Mouse (Mus musculus) retina, postnatal 7 days (tissue): ENCODE measurements around the gene Tmed10.

Source experiments
- DNase-seq: peaks from one replicate; pipeline ENCODE4 v3.0.0-alpha.2; 2012; ENCODE audit warnings: low read depth, low spot score

Tmed10 gene

DNA sequence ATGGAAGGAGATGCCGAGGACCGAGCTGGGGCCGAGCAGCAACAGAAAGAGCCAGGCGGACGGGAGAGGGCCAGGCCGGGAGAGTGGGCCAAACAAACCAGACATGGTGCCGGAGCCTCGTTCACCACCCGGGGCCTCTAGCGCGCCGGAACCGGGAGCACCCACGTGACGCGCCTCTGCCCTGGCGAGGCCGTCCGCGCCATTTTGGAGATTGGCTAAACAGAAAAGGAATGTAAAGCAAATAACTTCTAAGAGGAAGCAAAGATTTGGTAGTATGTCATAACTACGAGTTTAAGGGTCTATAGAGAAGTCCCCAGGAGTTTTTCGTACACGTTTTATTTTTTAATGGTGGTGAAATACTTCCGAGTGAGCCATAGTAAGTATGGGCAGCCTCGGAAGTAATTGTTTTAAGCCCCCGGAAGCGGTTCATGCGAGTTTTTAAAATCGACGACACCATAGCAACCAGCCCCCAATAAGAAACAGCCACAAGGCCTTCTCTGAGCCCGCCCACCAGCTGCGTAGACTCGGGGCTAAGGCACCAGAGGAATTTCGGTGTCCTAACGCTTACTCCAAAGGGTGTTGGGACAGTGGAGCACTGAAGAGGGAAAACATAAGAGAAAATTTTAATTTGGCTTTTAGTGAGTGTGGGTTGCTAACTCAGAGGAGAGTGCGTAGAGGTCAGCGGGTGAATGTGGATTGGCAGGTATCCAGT lies at the start of gene Tmed10:
Gene Tmed10 (minus strand): TSS at position 287 of the 712 bp plus-strand sequence.
- DNase-seq: peak; percentile 84

DNA sequence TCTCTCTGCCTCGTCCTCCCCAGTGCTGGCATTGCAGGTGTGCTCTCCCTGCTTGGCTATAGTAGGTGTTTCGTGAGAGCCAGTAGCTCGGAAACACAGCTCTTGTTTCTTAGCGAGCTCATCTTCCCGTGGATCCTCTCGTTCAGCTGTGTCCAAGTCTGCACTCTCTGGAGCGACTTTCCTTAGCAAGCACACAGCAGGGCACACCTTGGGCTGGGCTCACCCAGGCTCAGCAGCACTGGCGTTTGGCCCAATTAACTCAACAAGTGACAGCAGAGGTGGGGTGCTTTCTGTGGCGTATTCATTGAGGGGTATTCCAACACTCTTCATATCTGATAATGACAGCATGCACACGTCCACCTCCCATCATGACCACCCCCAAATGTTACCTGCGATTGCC lies 48.6 kb upstream of the Tmed10 start:
- no peak for DNase-seq

DNA sequence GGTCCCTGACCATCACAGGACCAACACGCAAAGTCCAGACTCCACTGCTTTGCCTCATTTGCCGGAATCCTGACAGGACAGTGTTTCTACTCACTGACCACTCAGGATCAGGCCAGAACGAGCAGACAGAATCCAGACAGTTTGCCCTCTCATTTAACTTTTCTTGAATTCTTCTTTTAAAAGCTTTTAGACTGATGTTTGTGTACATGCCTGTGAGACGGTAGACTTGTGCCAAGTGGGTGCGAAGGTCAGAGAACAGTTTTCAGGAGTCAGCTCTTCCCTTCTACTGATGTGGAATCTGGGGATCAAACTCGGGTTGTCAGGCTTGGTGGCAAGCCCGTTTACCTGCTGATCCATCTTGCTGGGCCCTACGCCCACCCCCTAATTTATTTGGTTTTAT lies 47.9 kb upstream of the Tmed10 start:
- DNase-seq: no peak

DNA sequence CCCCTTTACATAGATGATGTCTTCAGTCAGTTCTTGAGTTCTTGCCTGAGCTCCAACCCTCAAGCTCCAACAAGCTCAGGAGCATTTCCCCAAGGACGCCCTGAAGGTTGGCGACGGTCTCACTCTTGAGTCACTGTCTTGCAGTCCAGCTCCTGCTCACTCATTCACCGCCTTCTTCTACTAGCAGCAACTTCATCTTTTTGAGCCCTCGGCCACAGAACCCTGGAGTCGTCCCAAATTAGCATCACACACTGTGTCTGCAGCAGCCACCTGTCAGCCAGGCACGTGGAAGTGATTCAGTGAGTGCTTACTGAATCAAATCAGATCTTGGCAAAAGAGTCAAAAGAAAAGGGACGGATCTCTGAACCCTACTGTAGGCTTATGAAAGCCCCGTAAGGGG lies 46.3 kb upstream of the Tmed10 start:
- DNase-seq: no peak

DNA sequence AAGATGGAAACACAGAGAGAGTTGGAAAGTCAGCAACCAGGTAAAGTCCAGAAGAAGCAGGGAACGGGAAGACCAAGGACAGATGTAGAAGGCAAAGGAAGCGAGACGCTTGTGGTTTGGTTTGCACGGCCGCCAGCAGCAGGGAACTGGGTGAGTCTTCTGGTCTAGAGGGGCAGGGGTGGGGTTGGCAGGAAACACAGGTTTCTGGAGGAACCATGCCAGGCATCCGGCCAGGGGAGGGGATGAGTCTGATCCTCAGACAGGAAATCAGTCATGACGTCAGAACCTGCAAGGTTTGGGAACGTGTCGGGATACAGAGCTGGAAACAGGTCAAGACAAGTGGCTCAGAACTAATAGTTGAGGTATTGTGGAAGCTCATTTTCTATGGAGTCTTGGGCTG lies 43.2 kb upstream of the Tmed10 start:
- no peak for DNase-seq

DNA sequence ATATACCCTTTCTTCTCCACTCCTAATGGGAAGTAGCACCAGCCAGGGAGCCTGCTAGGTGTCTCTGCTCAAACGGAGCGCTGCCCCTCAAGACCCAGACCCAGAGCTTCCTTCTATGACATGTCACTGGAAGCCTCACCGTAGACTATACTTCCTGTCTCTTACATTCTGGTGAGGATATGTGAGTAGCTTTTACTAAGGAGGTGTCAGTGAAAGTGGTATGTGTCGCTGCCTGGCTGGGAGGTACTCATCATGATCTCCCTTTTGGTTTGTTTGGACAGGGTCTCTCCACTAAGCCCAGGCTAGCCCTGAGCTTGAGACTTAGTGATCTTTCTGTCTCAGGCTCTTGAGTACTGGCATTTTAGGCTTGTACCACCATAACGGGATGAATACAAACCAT lies 41.7 kb upstream of the Tmed10 start:
- DNase-seq: no peak

DNA sequence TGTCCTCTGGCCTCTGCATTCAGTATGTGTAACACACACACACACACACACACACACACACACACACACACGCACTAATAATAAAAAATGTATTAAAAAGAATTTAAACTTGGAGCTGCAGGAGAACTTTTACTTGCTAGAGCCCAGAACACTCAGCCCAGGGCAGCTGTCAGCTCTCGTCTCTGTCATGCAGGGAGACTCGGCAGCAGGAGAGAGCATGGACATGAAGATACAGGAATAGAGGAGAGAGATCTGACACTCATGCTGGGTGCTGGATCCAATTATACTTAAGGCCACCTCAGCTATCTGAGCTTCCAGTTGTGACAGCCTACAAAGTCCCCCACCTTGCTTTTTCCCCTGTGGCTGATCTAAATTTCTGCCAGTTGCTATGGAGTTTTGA lies 41.2 kb upstream of the Tmed10 start:
- no peak for DNase-seq

DNA sequence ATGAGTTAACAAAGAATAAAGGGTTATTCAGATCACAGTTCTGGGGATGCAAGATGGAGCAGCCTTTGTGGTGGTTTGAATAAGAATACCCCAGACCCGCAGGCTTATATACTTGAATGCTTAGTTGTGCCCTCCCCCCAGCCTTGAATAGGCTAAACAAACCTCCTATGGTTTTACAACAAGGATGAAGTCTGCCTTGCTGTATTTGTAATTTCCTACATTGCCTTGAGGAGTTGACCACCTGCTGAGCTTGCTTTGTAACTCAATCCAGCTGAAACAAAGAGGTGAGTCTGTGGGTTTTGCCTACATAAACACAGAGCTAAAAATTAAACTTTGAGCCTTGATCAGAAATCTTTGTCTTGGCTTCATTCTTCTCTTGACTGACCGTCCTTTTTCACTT lies 36.5 kb upstream of the Tmed10 start:
- no peak for DNase-seq

DNA sequence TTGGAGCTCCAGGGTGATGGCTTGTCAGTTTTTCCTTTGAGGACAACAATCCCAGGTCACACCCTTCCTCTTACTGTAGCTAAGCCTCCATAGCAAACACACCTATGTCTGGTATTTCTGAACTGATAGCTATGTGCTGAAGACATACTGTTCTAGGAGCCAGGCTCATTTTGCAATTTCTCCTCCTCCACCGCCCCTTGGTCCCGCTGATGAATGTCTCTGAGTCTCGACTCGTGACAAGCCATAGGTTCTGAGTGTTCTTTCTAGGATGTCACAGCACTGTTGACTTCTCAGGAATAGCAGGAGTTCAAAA lies 23.3 kb upstream of the Tmed10 start:
- DNase-seq: no peak

DNA sequence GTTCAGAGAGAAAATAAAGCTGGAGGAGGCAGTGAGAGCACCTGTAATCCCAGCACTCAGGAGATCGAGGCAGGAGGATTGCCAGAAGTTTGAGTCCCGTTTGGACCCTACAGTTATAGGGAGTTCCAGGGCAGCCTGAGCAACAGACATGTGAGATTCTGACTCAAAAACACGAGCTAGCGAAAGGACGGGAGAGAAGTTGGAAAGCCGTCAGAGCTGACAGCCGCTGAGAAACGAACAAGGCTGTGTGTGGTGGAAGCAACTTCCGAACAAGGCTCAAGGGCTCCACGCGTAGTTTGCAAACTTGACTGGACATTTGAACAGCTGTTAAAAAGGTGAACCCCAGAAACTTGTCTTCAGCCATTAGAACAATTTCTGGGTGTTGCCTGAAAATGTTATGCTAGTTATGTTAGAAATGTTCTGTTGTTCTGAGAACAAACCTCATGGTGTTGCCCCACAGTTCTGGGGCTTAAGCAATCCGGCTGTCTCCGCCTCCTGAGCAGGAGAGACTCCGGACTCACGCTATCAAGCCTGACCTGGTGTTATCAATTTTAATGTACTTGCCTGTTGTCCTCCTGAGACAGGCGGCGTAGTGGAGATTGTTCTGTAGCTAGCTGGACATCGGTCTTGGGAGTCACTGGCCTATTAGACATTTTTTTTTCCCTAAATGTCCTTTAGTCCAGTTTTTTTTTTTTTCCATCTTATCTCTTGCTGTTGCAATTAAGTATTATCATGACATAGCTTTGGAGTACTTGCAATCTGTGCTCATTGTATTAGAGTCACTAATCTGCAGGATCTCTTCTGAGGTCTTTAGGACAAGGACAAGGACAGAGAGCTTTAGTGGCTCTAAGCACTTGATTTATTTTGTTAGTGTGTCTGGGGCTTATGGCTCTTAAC lies 22.7 kb upstream of the Tmed10 start:
- peak; percentile 20 for DNase-seq

DNA sequence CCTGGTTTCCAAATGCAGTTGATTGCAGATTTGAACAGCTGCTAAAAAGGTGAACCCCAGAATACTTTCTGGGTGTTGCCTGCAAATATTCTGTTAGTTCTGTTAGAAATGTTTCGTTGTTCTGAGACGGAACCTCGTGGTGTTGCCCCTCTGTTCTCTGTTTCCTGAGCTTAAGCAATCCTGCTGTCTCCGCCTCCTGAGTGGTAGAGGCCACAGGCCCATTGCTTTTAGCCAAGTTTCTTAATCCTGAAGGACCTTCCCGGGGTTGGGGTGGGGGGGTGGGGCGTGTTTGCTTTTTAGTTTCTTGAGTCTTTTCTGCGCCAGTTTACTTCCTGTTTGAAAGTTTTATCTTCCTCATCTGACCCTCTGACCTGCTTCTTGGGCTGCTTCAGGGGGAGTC lies 19.3 kb upstream of the Tmed10 start:
- no peak for DNase-seq

DNA sequence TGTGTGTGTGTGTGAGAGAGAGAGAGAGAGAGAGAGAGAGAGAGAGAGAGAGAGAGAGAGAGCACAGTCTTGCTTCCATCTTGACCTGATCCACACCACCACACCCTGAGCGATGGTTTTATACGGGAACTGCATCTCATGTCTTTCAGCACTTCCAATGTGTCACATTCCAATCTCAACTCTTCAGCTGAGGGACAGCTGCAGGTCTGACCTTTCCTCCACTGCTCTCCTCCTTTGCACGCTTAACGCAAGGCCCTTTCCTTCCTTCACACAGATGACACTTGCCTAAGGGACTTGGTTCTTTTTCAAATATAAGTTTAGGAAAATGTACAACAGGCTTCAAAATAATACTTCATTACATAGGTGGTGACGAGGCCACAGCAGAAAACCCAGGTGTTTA lies 18.9 kb upstream of the Tmed10 start:
- DNase-seq: no peak

DNA sequence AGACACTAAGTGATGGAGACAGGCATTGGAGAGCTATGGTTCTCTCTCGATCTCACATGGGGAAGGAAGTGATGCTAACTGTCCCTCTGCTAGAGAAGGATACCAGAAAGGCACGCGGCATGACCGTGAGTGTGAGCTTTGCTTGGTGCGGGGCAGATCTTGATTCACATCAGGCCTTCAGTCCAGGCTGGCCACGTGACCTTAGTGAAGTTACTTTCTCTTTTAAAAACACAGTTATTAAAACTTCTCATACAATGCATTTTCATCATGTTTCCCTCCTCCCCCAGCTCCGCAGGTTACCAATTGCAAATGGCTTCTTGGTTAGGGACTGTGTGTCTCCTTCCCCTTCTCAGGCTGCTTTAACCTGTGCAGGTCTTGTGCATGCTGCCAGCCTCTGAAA lies 16.5 kb upstream of the Tmed10 start:
- no peak for DNase-seq

DNA sequence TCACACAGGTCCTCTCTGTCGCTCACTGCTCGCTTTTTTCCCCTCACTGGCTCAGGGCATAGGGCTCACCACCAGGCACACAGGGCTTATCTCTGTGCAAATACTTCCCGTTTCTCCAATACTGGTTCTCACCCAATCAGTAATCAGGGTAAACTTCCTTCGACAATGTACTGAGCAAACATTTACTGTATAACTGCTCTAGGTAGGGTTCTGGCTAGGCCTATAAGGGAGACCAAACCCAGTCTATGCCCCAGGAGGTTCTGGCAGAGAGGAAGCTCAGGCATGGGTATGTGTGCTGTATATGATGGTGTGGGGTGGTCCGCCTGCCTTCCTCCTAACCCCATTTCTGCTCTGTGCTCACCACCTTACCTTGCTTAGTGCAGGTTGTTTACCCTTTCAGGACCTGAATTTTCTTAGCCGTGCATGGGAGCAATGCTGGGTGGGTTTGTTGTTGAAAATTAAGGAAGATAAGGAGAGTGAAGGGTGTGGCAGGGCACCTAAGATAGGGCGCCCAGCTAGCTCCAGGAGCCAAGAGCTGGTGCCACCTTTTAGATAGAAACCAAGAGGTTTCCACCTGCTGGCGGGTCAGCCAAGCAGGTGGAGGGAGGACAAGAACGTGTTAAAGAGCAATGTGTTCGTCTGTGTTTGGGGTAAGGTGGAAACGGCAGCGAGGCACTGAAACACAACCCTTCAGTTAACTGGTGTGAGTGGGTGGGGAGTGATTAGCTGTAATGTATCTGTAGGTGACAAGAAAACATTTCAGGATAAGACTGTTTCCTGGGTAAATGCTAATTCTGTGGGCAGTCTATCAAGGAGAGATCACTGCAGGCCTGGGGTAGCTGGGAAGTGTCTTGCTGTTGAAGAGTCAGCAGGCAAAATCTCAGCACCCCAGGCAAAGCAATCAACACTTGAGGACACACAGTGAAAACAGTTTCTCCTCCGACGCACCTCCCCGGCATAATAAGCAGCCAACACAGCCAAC lies 14.8 kb upstream of the Tmed10 start:
- DNase-seq: no peak

DNA sequence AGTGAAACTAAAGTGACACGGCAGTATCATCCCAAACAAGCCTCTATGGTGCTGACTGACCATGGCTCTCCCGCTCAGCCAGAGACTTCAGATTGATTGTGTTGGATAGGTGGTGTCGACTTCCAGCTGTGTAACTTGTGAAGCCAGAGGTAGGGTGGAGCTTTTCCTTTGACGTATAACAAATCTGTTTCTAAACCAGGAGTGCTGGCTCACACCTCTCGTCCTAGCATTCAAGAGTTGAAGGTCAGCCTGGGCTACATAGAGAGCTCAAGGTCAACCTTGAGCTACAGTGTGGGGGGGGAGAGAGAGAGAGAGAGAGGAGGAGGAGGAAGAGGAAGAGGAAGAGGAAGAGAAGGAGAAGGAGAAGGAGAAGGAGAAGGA lies 11.3 kb upstream of the Tmed10 start:
- DNase-seq: no peak

DNA sequence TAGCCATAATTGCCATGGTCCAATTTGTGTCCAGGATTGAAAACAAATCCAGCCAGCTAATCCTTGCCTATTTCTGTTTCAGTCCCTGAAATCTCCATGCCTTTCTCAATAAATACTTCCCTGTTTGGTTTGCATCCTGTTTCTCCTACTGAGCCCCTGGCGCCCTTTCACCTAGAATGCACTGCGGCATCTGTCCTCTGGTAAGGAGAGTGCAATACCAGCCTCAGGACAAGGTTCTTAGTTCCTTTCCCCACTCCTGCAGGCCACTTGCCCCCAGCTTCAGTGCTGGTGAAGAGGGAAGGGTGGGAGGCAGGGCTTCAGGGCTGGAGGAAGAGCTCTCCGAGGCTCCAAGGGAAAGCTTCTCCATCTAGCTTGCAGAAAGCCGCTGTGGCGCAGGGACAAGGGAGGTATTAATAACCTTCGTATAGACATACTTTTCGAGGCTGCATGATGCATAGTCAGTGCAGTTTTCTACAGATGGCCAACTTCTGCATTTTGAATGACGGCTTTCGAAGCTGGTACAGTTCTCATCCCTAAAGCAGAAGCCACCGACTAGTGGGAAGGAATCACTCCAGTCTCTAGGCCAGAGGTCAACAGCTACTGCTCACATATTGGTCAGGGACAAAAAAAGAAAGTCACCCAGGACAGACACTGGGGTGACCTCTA lies 10.8 kb upstream of the Tmed10 start:
- no peak for DNase-seq

DNA sequence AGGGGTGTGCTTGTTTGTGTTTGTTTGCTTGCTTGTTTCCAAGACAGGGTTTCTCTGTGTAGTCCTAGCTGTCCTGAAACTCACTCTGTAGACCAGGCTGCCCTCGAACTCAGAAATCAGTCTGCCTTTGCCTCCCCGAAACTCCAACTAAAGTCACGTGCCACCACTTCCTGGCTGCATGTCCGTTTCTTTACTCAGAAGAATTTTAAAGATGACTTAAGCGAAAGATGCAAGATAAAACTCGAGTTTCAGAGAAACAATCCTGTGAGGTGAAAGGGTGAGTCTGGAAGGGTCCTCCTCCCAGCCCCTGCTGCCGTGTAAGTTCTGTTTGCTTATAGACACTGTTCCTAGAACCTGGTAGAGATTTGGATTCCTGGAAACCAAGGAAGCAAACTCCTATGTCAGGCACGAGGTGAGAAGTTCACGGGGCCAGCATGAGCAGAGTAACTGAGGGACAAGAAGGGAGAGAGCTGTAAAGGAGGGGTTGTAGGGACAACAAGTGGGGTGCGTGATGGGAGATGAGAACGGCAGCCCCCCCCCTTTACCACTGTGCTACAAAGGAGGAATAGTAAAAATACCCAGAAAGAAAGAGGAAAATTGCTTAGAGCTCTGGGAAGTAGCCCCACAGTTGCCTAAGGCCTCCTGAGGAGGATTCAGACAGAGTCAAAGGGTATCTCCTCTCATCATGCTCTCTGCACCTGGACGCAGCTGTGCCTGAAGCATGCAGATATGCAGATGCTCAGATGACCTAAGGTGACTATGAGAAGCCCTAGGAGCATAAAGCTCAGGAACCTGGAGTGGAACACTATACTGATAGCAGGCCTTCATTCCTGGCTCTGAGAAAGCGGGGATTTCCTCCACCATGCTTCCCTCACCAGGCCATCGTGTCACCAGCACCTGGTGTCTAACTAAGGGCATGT lies 8.4 kb upstream of the Tmed10 start:
- no peak for DNase-seq

DNA sequence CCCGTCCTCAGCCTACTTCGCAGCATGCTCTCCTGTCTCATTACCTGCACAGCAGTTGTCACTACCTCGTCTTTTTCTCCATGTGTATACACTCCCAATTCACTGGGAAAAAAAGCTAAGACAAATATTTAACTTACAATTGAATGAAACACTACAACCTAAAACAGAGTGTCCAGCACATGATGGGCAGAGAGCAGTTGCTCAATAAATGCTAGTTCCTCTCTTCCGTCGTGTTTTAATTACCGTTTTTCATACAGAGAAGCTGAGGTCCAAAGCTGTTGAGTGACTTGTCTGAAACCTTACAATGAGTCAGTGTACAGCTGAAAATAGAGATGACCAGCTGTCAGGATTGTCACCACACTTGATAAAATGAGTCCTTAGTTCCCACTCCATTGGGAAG lies 6.9 kb upstream of the Tmed10 start:
- DNase-seq: no peak

DNA sequence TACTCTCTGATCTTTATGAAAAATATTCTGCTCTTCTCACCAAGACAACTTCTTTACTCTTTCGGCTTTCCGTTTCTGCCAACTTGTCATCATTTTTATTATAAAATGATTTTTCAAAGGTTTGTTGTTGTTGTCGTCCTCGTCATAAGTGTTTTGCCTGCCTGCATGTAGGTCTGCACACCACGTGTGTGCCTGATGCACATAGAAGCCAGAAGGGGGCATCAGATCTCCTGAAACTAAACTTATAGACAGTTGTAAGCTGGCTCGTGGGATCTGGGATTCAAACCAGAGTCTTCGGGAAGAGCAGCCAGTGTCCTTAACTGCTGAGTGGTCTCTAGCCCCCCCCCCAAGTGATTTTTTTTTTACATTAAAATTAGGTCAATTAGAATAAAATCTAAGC lies 6.3 kb upstream of the Tmed10 start:
- no peak for DNase-seq

DNA sequence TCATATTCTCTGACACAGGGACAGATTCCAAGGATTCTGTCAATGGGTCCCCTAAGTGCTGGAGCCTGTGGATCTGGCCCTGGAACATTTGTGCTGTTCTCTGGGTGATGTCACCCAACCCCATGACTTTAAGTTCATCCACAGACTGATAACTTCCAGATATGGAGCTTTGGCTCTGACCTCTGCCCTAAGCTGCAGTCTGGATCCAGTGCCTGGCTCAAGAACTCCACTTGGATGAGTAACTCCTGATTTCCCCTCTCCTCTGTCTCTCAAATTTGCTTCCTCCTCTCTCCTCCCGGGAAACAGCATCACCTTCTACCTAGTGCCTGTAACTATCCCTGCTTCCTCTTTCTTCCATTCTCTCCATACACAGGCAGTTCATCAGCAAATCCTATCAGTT lies 5.7 kb upstream of the Tmed10 start:
- no peak for DNase-seq

DNA sequence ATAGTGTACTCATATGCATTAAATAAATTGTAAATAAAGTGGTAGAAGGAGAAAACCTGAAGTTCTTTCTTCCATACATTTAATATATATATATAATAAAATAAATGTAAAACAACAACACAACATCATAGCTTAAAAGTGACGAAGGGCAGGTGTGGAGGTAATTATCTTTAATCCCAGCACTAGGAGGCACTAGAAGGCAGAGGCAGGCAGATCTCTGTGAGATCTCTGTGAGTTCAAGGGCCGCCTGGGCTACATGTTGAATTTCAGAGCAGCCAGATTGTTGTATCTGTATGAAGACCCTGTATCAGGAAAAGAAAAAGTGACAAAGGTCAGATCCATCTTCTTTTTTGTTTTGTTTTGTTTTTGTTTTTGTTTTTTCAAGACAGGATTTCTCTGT lies 3.6 kb upstream of the Tmed10 start:
- DNase-seq: no peak
